Mouse (Mus musculus) testis, adult 2 months (tissue): Measurements from ENCODE around the gene Bmper. TPM values are rescaled to one million over a fixed set of nuclear protein-coding genes. Genes with fewer than 3 reads are reported as not detected.

Experiments used
- H3K27ac ChIP-seq: fragments of 200-500 bp; 2 replicates; pipeline ENCODE4 v1.5.1; 2012; ENCODE audit warnings: low read depth, low read length; ENCODE audit not compliant: control insufficient read depth, insufficient read depth
- H3K27me3 ChIP-seq: fragments of 200-500 bp; 2 replicates; pipeline ENCODE4 v1.6.1; 2012; ENCODE audit warnings: mild to moderate bottlenecking, low read length, moderate library complexity; ENCODE audit not compliant: control insufficient read depth, insufficient read depth
- H3K36me3 ChIP-seq: fragments of 200-500 bp; 2 replicates; pipeline ENCODE4 v1.6.1; 2012; ENCODE audit warnings: mild to moderate bottlenecking, low read length; ENCODE audit not compliant: control insufficient read depth, insufficient read depth
- H3K4me1 ChIP-seq: fragments of 200-500 bp; 2 replicates; pipeline ENCODE4 v1.6.1; 2012; ENCODE audit warnings: low read length; ENCODE audit not compliant: control insufficient read depth, insufficient read depth
- H3K4me3 ChIP-seq: fragments of 200-500 bp; 2 replicates; pipeline ENCODE4 v1.5.1; 2012; ENCODE audit warnings: low read depth, mild to moderate bottlenecking, low read length, moderate library complexity, mixed read lengths; ENCODE audit not compliant: control insufficient read depth
- CTCF ChIP-seq: fragments of 200-500 bp; IDR thresholded peaks from 2 replicates; pipeline ENCODE4 v1.5.1; 2012; ENCODE audit warnings: low read depth, mild to moderate bottlenecking, inconsistent platforms, low read length, moderate library complexity; ENCODE audit not compliant: control insufficient read depth, insufficient read depth, insufficient replicate concordance
- POLR2A ChIP-seq: fragments of 200-500 bp; IDR thresholded peaks from 2 replicates; pipeline ENCODE4 v1.6.1; 2012; ENCODE audit warnings: low read depth, mild to moderate bottlenecking, inconsistent platforms, low read length, moderate library complexity; ENCODE audit not compliant: control insufficient read depth
- polyA plus RNA-seq: library from polyadenylated mRNA; depleted of rRNA; stranded (reverse); fragments of >200 nt; gene quantifications from 2 replicates; pipeline ENCODE4 v1.2.3, GENCODE M21; 2012

Gene Bmper
- polyA plus RNA-seq, 1 experiment = 0.30 TPM

DNA sequence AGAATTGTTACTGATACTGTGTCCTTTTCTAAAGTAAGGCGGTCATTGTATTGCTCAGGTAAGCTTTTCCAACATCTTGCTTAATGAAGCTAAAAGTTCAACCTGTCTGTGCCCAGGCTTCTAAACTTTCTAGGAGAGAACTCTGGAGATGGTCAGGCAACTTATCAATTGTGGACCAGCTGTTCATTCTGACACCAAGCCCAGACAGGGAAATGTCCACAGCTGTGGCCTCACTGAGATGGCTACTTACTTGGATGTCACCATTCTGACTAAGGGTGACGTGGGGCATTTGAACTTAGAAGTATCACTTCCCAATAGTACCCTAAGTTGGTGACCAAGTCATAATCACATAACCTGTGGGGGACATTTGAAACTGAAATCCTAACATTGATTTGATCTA, 129.5 kb downstream of the Bmper start:
- H3K27ac ChIP-seq = no peak overlapping the region

DNA sequence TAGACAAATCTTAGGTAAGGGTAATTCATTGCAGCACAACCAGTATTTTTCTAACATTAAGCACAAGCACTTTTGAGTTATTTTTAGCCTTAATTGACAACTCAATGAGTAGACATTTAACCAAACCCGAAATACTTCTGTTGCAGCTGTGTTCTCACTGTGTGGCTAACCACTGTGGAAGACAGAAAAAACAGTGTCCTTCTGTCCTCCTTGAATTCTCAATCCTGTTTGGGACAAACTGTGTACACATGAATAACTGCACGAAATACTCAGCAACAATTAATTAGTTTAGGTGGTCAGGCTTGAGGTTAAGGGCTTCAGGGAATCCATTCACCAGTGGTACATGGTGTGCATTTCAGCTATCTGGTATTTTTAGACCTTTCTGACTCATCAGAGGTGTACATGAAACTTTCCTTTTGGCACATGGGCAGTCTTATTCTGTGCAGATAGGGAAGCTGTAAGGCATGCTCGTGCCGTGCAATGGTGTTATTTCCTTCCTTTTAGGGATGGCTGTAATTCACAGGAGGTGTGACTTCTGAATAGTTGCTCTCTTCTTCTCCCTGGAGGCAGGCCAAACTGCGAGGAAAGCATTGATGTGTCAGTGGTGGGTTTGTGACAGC, 131.4 kb downstream of the Bmper start:
- Histone ChIP-seq H3K27me3 (no peaks in the 10 kb centered on the region), H3K36me3 (no peaks in the 10 kb centered on the region), H3K27ac (no peak overlapping the region), H3K4me3 (no peak overlapping the region), H3K4me1 (no peaks in the 10 kb centered on the region)
- TF ChIP-seq POLR2A (no peak), CTCF (no peak)

More for the DNA sequence above, 129.5 kb downstream of the Bmper start:
- no peaks in the 10 kb centered on the region for H3K27me3 ChIP-seq
- H3K4me1 ChIP-seq = no peaks in the 10 kb centered on the region
- no peak for TF ChIP-seq CTCF
- no peak for TF ChIP-seq POLR2A
- no peak overlapping the region for H3K4me3 ChIP-seq
- no peaks in the 10 kb centered on the region for H3K36me3 ChIP-seq

DNA sequence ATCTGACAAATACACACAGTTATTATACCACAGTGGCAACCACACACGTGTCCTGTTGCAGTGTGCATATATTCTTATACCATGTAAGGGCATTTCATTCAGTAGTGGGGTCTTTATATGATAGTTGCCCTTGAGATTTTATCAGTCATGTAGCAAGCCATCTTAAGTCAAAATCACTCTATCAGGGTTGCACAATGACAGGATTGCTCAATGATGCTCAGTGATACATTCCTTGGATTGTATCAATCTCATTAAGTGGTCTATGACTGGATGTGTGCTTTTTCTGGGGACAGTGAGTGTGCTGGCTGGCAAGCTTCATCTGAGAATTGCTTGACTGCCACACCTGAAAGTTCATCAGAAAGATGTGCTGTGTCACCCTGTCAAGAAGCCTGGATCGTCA, 135.2 kb downstream of the Bmper start:
- Histone ChIP-seq H3K4me1 (no peaks in the 10 kb centered on the region), H3K27me3 (no peaks in the 10 kb centered on the region), H3K27ac (no peak overlapping the region), H3K4me3 (no peak overlapping the region), H3K36me3 (no peaks in the 10 kb centered on the region)
- no peak for TF ChIP-seq POLR2A
- no peak for TF ChIP-seq CTCF

DNA sequence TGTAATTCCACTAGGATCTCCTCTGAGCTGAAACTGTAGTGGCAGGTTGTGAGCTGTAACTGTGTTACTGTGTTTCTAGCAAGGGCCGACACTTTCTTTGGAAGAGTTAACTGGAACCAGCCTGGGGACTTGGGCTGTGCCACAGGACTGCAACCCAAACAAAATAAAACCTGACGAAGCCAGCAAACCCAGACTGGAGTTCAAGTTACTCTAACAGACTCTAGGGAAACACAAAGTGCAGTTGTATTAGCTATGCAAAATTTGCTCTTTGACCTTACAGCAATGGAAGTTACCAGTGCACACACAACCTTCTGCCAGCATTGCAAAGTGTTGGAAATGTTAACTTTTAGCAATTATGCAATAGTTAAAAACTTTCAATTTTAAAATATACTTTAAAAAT, 140.3 kb downstream of the Bmper start:
- no peak overlapping the region for H3K27ac ChIP-seq

DNA sequence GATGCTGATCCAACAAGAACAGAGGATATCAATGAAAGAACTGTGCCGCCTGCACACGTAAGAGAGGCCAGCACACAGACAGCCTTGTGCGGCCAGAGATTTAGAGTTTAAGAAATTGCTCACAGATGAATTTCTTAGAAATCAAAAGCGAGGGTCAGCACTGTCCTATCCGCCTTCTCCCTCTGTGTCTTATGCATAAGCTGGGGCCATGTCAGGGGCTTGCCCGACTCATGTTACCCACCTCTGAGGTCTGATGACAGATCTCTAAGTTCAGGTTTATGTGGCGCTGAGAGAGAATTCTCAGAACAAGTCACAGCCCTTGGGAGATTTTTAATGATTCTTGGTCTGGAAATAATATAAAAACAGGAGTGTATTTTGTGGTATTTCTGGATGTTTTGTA, 140.7 kb downstream of the Bmper start:
- H3K36me3 ChIP-seq = no peaks in the 10 kb centered on the region
- H3K27ac ChIP-seq = no peak overlapping the region
- no peak overlapping the region for H3K4me3 ChIP-seq
- TF ChIP-seq POLR2A = no peak
- TF ChIP-seq CTCF = no peak
- no peaks in the 10 kb centered on the region for H3K27me3 ChIP-seq
- H3K4me1 ChIP-seq = no peaks in the 10 kb centered on the region

More for the DNA sequence above, 140.3 kb downstream of the Bmper start:
- Histone ChIP-seq H3K4me3 (no peak overlapping the region), H3K36me3 (no peaks in the 10 kb centered on the region), H3K4me1 (no peaks in the 10 kb centered on the region), H3K27me3 (no peaks in the 10 kb centered on the region)
- TF ChIP-seq POLR2A (no peak), CTCF (no peak)

DNA sequence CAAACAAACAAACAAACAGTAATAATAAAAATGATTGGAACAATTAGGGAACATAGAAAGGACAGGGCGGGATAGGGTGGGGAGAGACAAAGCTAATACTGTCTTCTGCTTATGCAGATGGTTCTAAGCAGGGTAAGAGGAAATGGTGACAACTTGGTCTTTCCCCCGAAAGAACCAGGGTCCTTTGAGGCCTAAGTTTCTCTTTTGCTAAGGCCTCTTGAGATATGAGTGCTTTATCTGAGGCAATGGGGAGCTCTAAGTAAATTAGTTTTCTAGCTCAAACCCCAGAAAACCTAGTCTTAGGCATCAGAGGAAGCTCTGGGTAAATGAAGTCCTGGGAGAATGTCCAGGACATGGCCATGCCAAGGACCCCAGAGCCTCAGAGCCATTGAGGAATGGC, 141.2 kb downstream of the Bmper start:
- Histone ChIP-seq H3K36me3 (no peaks in the 10 kb centered on the region), H3K4me3 (no peak overlapping the region), H3K4me1 (no peaks in the 10 kb centered on the region), H3K27ac (no peak overlapping the region), H3K27me3 (no peaks in the 10 kb centered on the region)
- no peak for TF ChIP-seq POLR2A
- no peak for TF ChIP-seq CTCF

DNA sequence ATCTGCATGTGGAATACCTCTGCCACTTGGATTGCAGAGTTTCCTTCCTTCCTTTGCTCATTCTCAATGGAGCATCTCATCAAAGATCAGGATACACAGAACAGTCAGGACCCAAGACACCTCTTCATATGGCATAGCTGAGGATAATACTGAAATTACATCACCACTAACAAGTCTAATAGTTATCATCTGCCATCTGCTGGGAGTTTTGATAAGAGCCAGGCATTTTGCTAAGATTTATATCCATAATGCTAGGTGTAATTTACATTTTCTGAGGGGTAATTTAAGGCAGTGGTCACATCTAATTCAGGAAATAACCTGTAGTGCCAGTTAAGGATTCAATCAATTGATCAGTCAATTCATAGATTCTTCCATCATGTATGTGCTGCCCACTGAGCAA, 145.2 kb downstream of the Bmper start:
- Histone ChIP-seq H3K27me3 (no peaks in the 10 kb centered on the region), H3K4me3 (no peak overlapping the region), H3K4me1 (no peaks in the 10 kb centered on the region), H3K36me3 (no peaks in the 10 kb centered on the region), H3K27ac (no peak overlapping the region)
- TF ChIP-seq CTCF = no peak
- TF ChIP-seq POLR2A = no peak

DNA sequence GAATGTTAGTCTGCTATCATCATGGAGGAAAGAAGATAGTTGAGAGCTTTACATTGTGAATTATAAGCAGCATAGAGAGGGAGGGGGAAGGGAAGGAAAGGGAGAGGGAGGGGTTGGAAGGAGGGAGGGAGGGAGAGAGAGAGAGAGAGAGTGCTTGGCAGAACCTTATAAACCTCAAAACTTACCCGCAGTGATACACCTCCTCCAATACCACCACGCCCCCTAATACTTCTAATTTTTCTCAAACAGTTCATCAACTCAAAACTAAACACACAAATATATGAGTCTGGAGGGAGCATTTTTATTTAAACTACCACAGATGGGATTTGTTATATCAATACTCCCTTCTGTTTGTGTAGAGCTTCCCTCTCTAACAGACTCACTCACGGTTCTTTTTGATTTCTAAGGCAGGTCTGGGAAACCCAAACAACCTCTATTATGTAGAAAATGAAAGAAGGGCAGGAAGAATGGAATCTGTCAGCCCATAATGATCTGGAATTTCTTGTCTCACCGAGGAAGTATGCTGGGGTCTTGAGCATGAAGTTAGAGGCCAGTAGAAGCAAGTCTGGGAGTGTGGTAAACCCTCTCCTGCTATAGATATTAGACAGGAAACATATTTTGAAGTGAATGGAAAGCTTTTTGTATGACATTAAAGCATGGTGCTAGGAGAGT, 152.0 kb downstream of the Bmper start:
- TF ChIP-seq CTCF = no peak
- Histone ChIP-seq H3K27me3 (no peaks in the 10 kb centered on the region), H3K4me1 (no peaks in the 10 kb centered on the region), H3K36me3 (no peaks in the 10 kb centered on the region), H3K27ac (no peak overlapping the region), H3K4me3 (no peak overlapping the region)
